Mouse (Mus musculus) c-Kit-positive CD71-positive TER-119-negative erythroid progenitor cells, embryonic 14.5 days (primary cell): ENCODE results near the gene Pigp.
A peak's percentile ranks its signal among the peaks of the same experiment; 100 is the strongest.

ENCODE experiments used
- DNase-seq: peaks from one replicate; pipeline ENCODE4 v3.0.0-alpha.2; 2013; ENCODE audit warnings: low read depth

Pigp gene

DNA sequence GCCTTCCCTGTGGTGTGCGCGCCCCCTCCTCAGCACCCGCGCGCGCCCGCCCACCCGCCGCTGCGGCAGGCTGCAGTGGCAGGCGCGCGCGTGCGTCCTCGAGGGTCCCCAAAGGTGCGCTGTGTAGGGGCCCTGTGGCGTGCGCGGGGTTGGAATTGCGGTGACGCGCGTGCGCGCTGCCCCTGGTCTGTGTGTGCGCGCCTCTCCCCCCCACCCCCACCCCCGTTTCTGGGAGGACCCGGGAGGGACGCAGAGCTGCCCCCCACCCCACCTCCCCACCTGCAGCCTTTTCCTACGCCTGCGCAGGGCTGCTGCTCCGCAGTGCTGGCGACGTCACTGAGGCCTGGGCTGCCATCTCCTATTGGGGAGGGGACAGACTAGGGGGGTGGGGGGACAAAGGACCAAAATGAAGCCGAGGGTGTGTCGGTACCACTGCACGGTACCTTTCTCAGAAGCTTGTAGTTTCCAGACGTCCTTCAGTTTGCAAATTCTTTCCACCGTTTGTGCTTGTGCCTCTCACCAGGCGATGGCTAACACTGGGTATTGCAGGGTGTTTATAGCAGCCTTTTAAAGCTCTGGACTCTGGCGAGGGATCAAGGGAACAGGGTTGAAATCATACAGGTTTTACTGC lies at the start of gene Pigp:
Pigp (minus strand) TSS at position 542 of the 631 bp plus-strand sequence.
- DNase-seq, result peak; percentile 45

DNA sequence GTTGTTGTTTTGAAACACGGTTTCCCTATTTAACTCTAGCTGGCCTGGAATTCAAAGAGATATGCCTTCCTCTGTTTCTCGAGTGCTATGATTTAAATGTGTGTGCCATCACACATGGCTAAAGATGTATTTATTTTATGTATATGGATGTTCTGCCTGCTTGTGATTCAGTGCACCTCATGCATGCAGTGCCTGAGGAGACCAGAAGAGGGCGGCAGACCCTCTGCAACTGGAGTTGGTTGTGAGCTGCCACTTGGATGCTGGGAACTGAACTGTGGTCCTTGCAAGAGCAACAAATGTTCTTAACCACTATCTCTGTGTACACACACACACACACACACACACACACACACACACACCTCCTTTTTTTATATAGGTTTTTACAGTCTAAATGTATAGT lies 48.9 kb upstream of the Pigp start:
- DNase-seq, result no peak

DNA sequence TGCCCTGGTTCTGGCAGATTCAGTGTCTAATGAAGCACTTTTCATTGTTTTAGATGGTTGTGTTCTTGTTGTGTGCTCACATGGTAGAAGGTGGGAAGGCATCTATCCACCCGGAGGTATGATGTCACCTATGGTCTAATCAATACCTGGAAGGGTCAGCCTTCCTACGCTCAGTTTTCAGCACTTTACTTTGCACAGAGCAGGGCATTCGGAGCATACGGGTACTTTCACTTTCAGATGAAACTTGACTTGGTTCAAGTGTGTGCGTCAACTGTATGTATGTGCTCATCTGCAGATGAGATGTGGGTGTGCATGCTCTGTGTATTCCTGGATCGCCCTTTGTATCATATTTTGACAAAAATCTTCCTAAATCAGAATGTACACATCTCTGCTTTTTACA lies 42.5 kb upstream of the Pigp start:
- no peak for DNase-seq

DNA sequence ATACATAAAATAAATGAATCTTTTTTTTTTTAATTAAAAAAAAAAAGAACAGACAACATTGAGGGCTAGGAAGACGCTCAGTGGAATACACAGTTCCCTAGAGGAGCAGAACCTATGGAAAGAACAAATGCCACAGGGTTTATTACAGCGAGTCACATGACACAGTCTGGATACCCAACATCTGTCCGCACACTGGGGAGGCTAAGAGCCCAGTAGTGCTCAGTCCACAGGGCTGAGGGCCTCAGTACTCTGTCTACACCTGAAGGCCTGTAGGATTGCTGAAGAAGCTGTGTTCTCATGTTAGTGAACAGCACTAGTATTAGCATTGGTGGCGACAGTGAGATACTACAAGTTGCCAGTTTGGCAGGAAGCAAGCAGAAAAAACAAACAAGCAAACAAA lies 41.1 kb upstream of the Pigp start:
- DNase-seq, result no peak

DNA sequence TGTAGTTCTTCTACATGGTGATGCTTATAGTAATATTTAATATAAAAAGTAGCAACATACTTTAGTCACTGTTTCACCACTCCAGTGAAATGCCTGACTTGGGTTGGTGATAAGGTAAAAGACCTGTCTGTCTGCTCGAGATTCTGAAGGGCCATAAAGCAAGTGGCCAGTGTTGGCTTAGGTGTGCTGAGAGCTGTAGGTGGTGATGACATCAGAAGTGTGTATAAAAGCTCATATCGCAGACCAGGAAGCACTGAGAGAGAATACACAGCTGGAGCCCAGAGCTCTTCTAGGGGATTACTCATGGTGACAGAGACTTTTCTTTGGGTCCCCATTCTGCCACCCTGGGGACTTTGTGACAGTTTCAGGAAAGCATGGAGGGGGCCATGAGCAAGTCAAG lies 40.6 kb upstream of the Pigp start:
- DNase-seq, result no peak

DNA sequence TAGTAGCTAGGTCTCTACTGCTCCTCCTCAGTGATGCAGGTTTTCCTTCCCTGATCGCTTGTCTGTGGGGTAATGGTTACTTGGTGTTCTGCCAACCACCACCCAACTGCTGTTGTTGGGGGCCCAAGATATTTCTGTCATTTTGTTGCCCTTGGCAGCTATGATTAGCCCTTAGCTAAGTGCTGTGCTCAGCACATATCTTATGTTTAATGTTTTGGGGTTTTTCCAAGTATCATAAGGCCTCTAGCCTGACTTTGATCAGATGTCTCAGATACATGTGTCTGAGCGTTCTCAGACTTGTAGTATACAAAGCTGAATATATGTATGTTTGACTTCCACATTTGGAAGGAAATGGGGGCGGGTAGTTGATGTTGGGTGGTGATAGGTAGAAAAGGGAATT lies 39.6 kb upstream of the Pigp start:
- DNase-seq, result no peak

DNA sequence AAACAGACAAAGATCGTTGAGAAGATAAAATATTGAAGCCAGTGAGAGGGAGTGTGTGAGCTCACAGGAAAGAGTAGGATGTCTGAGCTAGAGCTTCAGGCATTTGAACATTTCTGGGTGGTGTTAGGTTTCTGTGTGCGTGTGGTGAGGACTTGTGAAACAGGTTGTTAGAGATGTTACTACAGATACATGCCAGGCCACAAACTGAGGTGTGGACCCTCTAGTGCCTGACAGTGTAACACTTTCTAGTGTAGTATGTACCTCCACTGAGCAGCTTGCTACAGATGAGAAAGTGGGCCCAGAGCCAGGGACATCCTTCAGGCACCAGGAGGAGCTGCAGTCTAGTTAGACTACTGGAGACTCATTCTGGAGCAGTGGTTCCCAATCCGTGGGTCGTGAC lies 30.5 kb upstream of the Pigp start:
- DNase-seq, result no peak

DNA sequence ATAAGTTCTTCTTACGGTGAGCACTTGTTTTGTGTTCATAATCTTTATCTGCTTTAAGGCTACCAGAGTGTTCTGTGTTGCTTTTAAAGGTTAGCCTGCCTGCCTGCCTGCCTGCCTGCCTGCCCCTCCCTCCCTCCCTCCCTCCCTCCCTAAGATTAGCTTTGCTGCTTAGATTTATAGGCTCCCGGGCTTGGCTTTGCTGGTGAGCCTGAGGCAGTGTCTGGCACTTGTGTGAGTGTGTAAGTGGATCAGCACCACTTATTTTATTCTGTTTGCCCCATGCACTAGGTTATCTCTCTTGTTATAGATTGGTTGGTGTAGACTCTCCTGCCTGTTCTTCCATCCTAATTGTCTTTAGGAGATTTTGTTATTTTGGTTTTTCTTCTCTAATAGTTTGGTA lies 30.0 kb upstream of the Pigp start:
- DNase-seq, result no peak

DNA sequence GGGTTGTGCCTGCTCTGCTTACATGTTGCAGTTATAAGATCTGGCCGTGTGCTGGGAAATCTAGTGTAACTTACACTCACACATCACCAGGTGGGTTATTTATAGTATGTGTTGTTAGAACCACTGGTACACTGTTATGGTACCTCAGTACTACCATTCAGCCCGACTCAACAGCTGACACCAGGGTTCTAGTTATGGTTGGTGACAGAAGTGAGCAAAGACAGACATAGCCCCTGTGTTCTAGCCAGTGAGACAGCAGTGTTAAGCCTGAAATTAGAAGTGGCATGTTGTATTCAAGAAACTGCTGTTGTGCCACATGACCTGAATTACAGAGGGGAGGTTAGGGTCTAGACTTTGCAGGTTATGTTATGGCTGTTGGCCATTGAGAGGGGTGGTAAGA lies 27.5 kb upstream of the Pigp start:
- DNase-seq, result no peak

DNA sequence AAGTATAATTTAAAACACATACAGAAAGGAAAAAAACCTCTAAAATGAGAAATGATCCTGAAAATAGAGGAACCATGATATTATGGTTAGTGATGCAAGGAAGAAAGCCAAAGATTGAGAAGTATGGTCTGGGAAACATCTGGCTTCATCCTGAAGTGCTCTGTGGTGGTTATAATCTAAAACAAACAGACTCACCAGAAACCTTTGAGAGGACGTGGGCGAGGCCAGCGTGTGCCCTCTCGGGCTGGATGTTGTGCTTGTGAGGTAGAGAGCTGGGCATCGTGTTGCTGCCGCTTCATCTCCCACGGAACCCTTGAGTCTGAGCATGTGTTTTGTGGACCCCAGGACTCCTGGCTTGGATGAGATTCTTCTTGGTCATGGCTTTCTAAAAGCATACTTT lies 25.0 kb upstream of the Pigp start:
- DNase-seq, result no peak

DNA sequence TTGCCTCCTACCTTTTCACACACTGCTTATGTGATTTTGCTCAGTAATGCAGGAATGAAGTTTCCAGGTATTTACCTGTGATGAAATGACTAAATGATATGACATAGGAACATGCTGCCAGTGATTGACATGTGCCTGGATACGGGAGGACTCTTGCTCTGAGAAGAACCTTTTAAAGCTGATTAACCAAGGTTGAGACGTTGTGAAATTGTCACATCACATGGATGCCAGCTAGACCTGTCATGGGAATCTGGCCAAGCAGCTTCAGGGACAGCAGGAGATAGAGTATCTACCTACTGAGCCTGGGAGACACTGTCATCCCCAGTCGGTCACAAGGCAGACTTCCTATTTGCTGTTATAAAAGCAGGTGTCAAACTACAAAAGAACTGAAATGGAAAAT lies 23.4 kb upstream of the Pigp start:
- no peak for DNase-seq

DNA sequence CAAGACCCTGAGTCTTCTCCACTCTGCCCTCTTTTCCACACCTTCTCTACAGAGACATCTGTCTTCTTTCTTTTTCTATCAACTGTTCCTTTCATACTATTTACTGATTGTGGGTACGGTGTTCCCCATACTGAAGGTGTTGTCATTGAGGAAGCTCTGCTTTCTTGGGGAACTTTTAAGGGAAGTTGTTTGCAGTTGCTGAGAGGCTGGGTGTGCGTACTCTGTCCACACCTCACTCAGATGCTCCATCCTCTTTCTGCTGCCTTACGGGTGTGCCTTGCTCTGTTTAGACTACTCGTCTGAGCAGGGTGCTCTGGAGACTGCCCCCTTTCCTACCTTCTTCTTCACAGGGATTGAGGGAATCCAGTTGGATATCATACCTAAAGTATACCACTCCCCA lies 20.7 kb upstream of the Pigp start:
- DNase-seq, result no peak

DNA sequence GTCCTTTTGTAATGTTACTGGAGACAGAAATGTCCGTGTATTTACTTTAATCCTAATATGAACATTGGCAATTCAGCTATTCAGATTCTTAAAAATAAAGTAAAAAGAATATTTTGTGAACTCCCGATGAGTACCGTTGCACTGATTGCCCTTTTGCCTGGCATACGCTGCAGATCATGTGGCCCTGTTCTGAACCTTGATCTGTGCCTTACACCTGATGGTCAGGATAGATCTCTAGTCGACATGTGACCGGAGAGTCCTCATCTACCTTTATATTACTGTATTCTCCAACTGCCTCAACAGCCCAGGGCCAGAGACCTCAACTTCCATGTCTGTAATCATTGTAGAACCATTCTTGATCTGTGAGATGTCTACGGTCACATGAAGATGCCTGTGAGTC lies 16.0 kb upstream of the Pigp start:
- DNase-seq, result no peak

DNA sequence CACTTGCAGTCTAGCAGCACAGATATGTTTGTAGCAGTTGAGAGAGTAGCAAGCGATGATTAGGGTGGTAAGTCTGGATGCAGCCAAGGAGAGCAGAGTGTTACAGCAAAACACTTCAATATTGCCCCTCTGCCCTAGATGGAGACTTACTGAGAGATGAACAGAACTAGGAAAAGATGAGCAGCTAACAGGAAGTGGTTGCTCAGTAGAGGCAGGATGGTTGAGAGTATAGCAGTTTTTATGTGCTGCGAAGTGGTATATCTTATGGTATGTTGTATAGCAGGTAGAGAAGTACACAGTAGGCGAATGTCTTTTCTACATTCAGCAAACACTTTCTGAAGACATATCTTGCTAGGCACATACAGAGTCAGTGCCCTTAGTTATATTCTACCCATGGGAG lies 11.6 kb upstream of the Pigp start:
- DNase-seq, result no peak

DNA sequence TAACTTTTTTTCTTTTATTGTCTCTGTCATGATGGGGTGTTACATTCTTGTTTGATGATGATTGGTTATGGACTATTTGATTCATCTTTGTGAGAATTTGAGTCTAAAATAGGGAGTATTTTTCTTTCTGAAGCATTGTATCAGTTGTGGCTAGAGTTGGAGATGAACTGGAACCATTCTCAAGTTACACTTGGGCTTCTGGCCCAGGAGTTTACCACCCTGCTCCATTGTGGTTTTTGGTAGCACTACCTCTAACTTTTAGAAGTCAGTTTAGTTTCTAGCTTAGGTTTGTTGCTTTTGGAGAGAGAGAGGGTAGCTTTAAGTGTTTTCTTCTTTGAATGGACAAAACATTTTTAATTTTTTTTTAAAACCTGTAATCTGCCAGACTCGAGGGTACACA lies 7.7 kb upstream of the Pigp start:
- DNase-seq, result no peak

DNA sequence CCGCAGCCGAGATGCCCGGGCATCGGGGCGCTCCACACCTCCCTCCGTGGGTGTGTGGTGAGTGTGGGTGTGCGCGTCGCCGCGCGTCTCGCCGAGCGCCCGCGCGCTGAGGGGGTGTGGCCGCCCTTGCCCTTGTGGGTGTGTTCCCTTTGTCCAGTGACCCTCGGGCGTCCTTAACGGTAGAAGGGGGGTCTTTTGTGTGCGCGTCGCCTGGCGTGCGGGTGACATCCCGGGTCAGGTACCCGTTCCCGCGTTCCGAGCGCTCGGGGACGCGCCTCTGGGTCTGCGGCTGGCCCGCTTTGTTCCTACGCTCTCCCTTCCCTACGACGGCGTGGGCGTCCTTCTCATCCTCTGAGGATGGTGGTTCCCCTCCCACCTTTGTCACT lies 734 bp downstream of the Pigp start:
- peak; percentile 38 for DNase-seq

DNA sequence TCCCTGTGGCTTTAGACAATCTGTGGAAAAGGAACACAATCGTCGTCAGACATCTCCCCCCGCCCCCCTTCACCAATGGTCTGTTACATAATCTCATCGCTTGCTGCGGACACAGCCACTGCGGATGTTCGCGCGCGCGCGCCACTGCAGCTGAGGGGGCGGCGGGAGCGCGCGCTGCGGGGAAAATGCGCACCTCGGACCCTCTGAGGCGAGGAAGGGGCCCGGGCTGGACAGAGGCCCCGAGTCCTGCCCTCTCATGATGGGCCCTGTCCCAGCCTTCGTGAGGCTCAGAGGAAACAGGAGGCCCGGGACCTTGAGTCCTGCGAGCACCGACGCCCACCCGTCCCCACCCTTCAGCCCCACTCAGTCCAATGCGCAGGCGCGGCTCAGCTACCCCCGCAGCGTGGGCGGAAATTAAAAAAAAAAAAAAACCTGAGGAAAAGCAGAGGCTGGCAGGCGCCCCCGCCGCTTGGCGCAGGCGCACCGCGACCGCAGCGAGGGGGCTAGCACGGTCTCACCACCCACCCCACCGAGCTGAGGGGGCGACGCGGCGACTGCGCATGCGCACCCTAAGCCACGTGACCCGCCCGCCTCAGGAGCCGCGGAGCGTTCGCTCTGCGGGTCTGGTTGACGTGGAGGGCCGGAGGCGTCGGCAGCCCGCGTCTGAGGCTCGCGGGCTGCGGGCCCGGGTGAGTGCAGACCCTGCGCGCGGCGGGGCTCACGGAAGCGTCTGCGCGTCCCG lies 1.3 kb downstream of the Pigp start, which contains the start of gene Ttc3:
Ttc3 (plus strand) TSS at position 446 of the 742 bp plus-strand sequence.
- DNase-seq, result peak; percentile 59

DNA sequence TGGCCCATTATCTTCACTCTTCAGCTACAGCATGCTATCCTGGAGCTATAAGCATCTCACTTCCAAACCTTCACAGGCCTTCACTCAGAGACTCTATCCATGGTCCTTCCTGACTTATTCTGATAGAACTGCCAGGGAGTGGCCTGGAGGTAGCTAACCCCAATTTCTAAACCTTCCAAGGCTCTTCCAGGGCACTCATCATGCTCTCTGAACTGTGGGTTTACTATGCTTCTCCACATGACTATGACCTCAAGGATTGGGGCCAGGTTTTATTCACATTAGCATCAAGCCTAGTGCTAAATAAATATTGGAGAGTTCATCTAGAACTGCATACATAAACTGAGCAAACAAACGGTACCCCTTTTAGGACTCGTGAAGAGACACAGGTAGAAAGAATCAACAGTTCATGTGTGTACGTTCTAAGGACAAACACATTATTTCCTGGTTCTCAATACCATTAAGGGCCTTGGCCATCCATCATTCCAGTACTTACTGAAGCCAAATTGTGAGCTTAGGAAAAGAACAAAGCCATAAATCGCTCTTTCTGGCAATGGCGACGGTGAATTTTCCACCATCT lies 2.0 kb downstream of the Pigp start:
- peak; percentile 33 for DNase-seq

DNA sequence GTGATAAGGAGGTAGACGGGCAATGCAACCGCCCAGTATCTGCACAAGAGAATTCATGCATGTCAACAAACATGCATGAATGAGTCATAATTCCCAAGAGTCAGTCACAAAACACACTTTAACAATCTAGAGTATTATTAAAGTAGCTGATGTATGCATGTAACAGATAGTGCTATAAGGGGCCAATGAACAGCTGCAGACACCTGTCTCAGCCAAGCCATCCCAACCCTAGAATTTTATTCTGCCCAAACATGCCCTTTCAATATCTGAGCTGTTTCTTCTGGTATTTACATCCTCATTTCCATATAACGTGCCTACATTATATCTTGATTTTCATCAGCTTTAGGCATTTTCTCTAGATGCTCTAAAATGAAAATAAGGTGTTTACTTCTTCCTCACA lies 6.2 kb downstream of the Pigp start:
- no peak for DNase-seq

DNA sequence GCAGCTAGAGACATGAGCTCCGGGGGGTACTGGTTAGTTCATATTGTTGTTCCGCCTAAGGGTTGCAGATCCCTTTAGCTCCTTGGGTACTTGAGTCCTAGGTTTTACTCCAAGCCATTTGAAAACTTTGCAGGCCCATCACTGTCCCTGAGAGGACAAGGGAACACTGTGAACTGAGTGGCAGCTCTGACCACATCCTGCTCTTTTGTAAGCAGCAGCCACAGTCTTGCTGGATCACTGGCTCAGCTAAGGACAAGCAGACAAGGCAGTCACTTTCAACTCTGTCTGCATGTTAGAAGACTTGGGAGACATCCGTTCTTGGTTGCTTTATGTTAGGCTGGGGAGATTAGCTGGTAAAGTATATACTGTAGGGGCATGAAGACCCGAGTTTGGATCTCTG lies 7.8 kb downstream of the Pigp start:
- DNase-seq, result no peak

DNA sequence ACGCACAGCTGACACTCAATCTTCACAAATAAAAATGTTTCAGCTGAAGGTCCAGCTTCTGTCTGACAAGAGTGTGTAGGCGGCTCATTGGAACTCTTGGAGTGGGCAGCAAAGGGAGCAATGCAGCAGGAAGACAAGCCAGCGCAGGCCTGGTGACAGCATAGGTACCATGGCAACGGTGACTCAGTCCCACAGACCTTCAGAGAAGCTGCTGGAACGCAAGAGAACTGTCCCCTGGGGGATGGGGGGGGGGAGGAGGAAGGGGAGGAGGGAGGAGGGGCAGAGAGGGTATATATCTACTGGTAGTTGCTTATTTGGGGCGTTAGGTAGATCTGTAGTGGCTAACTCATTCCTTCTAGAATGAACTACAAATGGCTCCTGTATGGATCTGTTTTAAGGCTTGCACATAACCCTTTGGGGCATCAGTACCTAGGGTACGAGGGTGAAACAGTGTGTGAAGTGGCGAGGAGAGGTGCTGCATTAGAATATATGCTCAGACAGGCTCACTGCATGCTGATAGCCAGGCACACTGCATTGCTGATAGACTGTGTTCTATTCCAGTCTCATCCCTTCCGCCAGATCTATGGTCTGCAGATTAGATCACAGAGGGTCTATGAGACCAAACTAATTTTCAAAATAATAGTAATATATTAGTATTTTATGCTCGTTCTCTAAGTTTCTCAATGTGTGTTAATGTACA lies 9.3 kb downstream of the Pigp start:
- DNase-seq, result no peak

DNA sequence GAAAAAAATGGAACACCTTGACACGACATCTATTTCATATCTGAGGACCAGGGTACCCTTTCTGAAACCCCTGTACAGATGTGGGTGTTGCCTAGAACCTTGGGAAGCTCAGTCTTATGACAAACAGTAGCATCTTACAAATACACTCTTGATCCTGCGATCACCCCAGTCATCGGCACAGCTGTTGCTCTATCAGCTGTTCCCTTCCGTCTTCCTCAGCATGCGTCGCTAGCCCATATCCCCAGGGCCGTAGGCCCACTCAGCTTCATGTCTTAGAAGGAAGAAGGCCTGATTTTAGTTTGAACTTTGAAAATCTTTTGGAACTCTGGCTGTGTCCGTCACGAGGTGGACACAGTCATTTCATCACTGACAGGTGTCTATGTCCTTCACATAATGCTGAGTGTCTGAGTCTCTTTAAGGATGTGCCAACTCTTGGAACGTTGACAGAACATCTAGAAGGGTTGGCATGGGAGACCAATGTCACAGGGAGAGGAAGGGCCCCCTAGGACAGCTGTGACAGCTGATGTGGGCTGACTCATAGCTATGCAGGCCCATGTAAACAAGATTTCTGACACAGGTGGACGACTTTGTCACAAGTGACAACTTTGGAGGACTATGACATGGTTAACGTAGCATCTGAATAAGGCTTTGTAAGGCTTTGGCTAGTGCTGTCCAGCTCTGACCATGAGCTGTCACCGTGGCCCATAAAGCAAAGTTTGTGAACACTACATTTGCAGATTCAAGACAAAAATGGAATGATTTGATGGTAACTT lies 10.9 kb downstream of the Pigp start:
- DNase-seq, result no peak
